7 mouse cellular contexts compared by ENCODE assay signal in genomic region chrX:94061246-94061645, GRCm38 (mm10).
DNase-seq lines count a peak whose midpoint lies in the region; ATAC-seq and TF ChIP-seq lines count a peak whose summit lies in the region.

No protein-coding gene starts in this region.

- H3K9me3 ChIP-seq in liver, embryonic 15.5 days (replicated peaks), result no peaks in the 10 kb centered on the region
- no peaks in the 10 kb centered on the region for H3K9me3 ChIP-seq in liver, embryonic 12.5 days (replicated peaks)
- no peaks in the 10 kb centered on the region for H3K9me3 ChIP-seq in heart, embryonic 13.5 days
- no peaks in the 10 kb centered on the region for H3K9me3 ChIP-seq in liver, postnatal 0 days (ENCODE audit: low read length)

- H3K4me3 ChIP-seq in liver, embryonic 15.5 days (replicated peaks), result no peak overlapping the region; the same call in 1 of the 2 replicates
- H3K4me3 ChIP-seq in liver, embryonic 12.5 days, result no peak overlapping the region
- no peak overlapping the region for H3K4me3 ChIP-seq in heart, embryonic 13.5 days
- H3K4me3 ChIP-seq in liver, postnatal 0 days (ENCODE audit: low read depth, low read length), result no peak overlapping the region
- no peak overlapping the region for H3K4me3 ChIP-seq in cerebellum, adult 2 months (replicated peaks; ENCODE audit: insufficient read depth, low read depth, low read length)

- H3K36me3 ChIP-seq in liver, embryonic 15.5 days (replicated peaks), result no peaks in the 10 kb centered on the region
- H3K36me3 ChIP-seq in liver, embryonic 12.5 days, result no peaks in the 10 kb centered on the region
- H3K36me3 ChIP-seq in heart, embryonic 13.5 days, result no peaks in the 10 kb centered on the region
- H3K36me3 ChIP-seq in liver, postnatal 0 days (replicated peaks; ENCODE audit: insufficient read depth, low read length), result no peaks in the 10 kb centered on the region

- H3K4me1 ChIP-seq in liver, embryonic 15.5 days (replicated peaks), result no peaks in the 10 kb centered on the region
- no peaks in the 10 kb centered on the region for H3K4me1 ChIP-seq in liver, embryonic 12.5 days
- peaks cover 11% of the 10 kb centered on the region; the same call in 1 of the 2 replicates for H3K4me1 ChIP-seq in heart, embryonic 13.5 days
- no peaks in the 10 kb centered on the region for H3K4me1 ChIP-seq in liver, postnatal 0 days (ENCODE audit: insufficient read depth)
- H3K4me1 ChIP-seq in cerebellum, adult 2 months (ENCODE audit: control insufficient read depth, insufficient read depth, low read length), result no peaks in the 10 kb centered on the region

- no peak overlapping the region for H3K27ac ChIP-seq in liver, embryonic 15.5 days (replicated peaks)
- H3K27ac ChIP-seq in liver, embryonic 12.5 days, result no peak overlapping the region
- no peak overlapping the region for H3K27ac ChIP-seq in heart, embryonic 13.5 days (replicated peaks)
- H3K27ac ChIP-seq in liver, postnatal 0 days (ENCODE audit: low read depth), result no peak overlapping the region
- no peak overlapping the region for H3K27ac ChIP-seq in cerebellum, adult 2 months (ENCODE audit: insufficient read depth, low read length)

- TF ChIP-seq POLR2A in cerebellum, adult 2 months (IDR thresholded peaks at IDR 0.05; ENCODE audit: borderline replicate concordance, insufficient read depth, low read length), result no peak

- 43% methylated on average over 6 of the region's 6 CpGs for WGBS in liver, embryonic 15.5 days (ENCODE audit: insufficient replicate concordance)
- 37% methylated on average over 6 of the region's 6 CpGs for WGBS in liver, embryonic 12.5 days (ENCODE audit: insufficient replicate concordance)
- WGBS in heart, embryonic 13.5 days, result 18% methylated on average over 6 of the region's 6 CpGs
- WGBS in liver, postnatal 0 days (ENCODE audit: insufficient replicate concordance), result 46% methylated on average over 6 of the region's 6 CpGs
- WGBS in cerebellum, adult 2 months, result 50% methylated on average over 6 of the region's 6 CpGs

- TF ChIP-seq CTCF in liver, postnatal 0 days (IDR thresholded peaks at IDR 0.05; ENCODE audit: low read depth), result no peak
- TF ChIP-seq CTCF in cerebellum, adult 2 months (IDR thresholded peaks at IDR 0.05; ENCODE audit: borderline replicate concordance, insufficient read depth, low read depth, low read length), result no peak

- H3K27me3 ChIP-seq in liver, embryonic 15.5 days, result peaks cover 33% of the 10 kb centered on the region
- peaks cover 20% of the 10 kb centered on the region for H3K27me3 ChIP-seq in liver, embryonic 12.5 days (replicated peaks)
- peaks cover 74% of the 10 kb centered on the region for H3K27me3 ChIP-seq in heart, embryonic 13.5 days (replicated peaks)
- no peaks in the 10 kb centered on the region for H3K27me3 ChIP-seq in liver, postnatal 0 days (ENCODE audit: insufficient read depth, low read length)
- no peaks in the 10 kb centered on the region for H3K27me3 ChIP-seq in cerebellum, adult 2 months (ENCODE audit: control insufficient read depth, insufficient read depth, low read length)

- DNase-seq in adrenal gland, postnatal 36 days, result peak; percentile 43 to 44
- no peak for DNase-seq in liver, postnatal 0 days
- no peak for DNase-seq in spleen, adult 18-20 months
- no peak for DNase-seq in cerebellum, adult 2 months

- no peak for ATAC-seq in liver, embryonic 15.5 days (ENCODE audit: insufficient read depth)
- no peak for ATAC-seq in liver, embryonic 12.5 days
- ATAC-seq in heart, embryonic 13.5 days (ENCODE audit: extremely low read depth, insufficient number of reproducible peaks, low FRiP score, low TSS enrichment), result no peak
- ATAC-seq in liver, postnatal 0 days, result no peak

- H3K4me2 ChIP-seq in liver, embryonic 15.5 days, result peak overlapping the region; percentile 10; the same call in 1 of the 2 replicates
- H3K4me2 ChIP-seq in liver, embryonic 12.5 days, result no peak overlapping the region
- H3K4me2 ChIP-seq in heart, embryonic 13.5 days, result peak overlapping the region; percentile 41
- peak overlapping the region; percentile 33 for H3K4me2 ChIP-seq in liver, postnatal 0 days (ENCODE audit: low read depth, low read length)

- TF ChIP-seq EP300 in liver, postnatal 0 days (IDR thresholded peaks at IDR 0.05; ENCODE audit: low read depth), result no peak

- no peak overlapping the region for H3K9ac ChIP-seq in liver, embryonic 15.5 days
- H3K9ac ChIP-seq in liver, embryonic 12.5 days, result no peak overlapping the region
- no peak overlapping the region for H3K9ac ChIP-seq in heart, embryonic 13.5 days
- no peak overlapping the region for H3K9ac ChIP-seq in liver, postnatal 0 days (replicated peaks)

Comparison
In these comparisons a context has a peak if more than half of its experiments do, and no peak if none do; other contexts are left out.
1. DNase-seq: peak in adrenal gland, postnatal 36 days (2 of 2); none in liver, postnatal 0 days (single experiment), spleen, adult 18-20 months (0 of 2) and cerebellum, adult 2 months (0 of 2).